Mouse (Mus musculus): ENCODE results near the gene Adal. TPM values are rescaled to one million over a fixed set of nuclear protein-coding genes. Genes with fewer than 3 reads are reported as not detected.

Gene Adal
- polyA plus RNA-seq, 1 experiment from 2014 or later, result 10.4 TPM

- no peak for DNase-seq
- no peak for ATAC-seq (ENCODE audit: low read depth)
- Histone ChIP-seq H3K36me3 (peaks cover 72% of the 10 kb centered on the region), H3K4me2 (no peak overlapping the region), H3K27me3 (no peaks in the 10 kb centered on the region), H3K27ac (no peak overlapping the region), H3K9ac (no peak overlapping the region), H3K4me3 (replicated peaks) (no peak overlapping the region), H3K4me1 (replicated peaks) (no peaks in the 10 kb centered on the region), H3K9me3 (replicated peaks) (no peaks in the 10 kb centered on the region)
- WGBS (ENCODE audit: insufficient replicate concordance), result 89% methylated on average over 5 of the region's 5 CpGs
These were observed 43.2 kb downstream of the Adal start for GRCm38 (mm10) chr2:121183431-121183830.

DNA sequence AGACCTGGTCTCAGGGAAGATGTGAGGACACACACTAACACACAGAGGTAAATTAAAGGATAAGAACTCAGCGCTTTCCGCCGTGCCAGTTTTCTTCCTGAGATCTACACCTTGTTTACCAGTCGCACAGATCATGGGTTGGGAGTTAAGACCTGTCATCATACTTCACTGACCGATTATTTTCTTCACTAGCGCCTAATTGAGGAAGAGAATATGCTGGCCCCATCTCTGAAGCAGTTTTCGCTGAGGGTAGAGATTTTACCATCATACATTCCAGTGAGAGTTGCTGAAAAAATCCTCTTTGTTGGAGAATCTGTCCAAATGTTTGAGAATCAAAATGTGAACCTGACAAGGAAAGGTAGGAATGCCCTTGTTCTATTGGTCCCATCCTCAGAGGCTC is 43.9 kb downstream of the Adal start:
- no peaks in the 10 kb centered on the region for H3K9me3 ChIP-seq (replicated peaks)
- H3K27ac ChIP-seq, result no peak overlapping the region
- H3K27me3 ChIP-seq, result no peaks in the 10 kb centered on the region
- WGBS (ENCODE audit: insufficient replicate concordance), result 89% methylated on average over 7 of the region's 7 CpGs
- DNase-seq (no peak), ATAC-seq (ENCODE audit: low read depth) (no peak)
- peaks cover 72% of the 10 kb centered on the region for H3K36me3 ChIP-seq
- no peaks in the 10 kb centered on the region for H3K4me1 ChIP-seq (replicated peaks)
- no peak overlapping the region for H3K9ac ChIP-seq
- no peak overlapping the region for H3K4me2 ChIP-seq
- H3K4me3 ChIP-seq (replicated peaks), result no peak overlapping the region

- Histone ChIP-seq H3K4me1 (replicated peaks) (no peaks in the 10 kb centered on the region), H3K9ac (no peak overlapping the region), H3K27ac (no peak overlapping the region), H3K36me3 (peaks cover 87% of the 10 kb centered on the region), H3K9me3 (replicated peaks) (no peaks in the 10 kb centered on the region), H3K4me2 (no peak overlapping the region), H3K27me3 (no peaks in the 10 kb centered on the region), H3K4me3 (replicated peaks) (no peak overlapping the region)
- DNase-seq (no peak), ATAC-seq (ENCODE audit: low read depth) (no peak)
- WGBS (ENCODE audit: insufficient replicate concordance), result 80% methylated on average over 1 of the region's 1 CpGs
These were observed 48.3 kb downstream of the Adal start for GRCm38 (mm10) chr2:121188530-121188929.

- peaks cover 98% of the 10 kb centered on the region for H3K36me3 ChIP-seq
- WGBS (ENCODE audit: insufficient replicate concordance), result 85% methylated on average over 9 of the region's 9 CpGs
- no peak for ATAC-seq (ENCODE audit: low read depth)
These were observed 55.2 kb downstream of the Adal start for GRCm38 (mm10) chr2:121195466-121195865.

GRCm38 (mm10) chr2:121204276-121204675 is 64.0 kb downstream of the Adal start:
- H3K9ac ChIP-seq, result no peak overlapping the region
- H3K4me1 ChIP-seq (replicated peaks), result peaks cover 9% of the 10 kb centered on the region
- H3K9me3 ChIP-seq (replicated peaks), result no peaks in the 10 kb centered on the region
- ATAC-seq (ENCODE audit: low read depth), result no peak
- no peak overlapping the region for H3K27ac ChIP-seq
- DNase-seq, result no peak
- no peak overlapping the region for H3K4me3 ChIP-seq (replicated peaks)
- peaks cover 92% of the 10 kb centered on the region for H3K36me3 ChIP-seq
- no peak overlapping the region for H3K4me2 ChIP-seq
- 90% methylated on average over 17 of the region's 17 CpGs for WGBS (ENCODE audit: insufficient replicate concordance)
- no peaks in the 10 kb centered on the region for H3K27me3 ChIP-seq

More at GRCm38 (mm10) chr2:121195466-121195865, 55.2 kb downstream of the Adal start:
- Histone ChIP-seq H3K9ac (no peak overlapping the region), H3K9me3 (replicated peaks) (no peaks in the 10 kb centered on the region), H3K27ac (no peak overlapping the region), H3K4me3 (replicated peaks) (no peak overlapping the region), H3K4me2 (no peak overlapping the region), H3K27me3 (no peaks in the 10 kb centered on the region), H3K4me1 (replicated peaks) (no peaks in the 10 kb centered on the region)
- no peak for DNase-seq

Other genes with a start within 250 kb of the Adal start
- gene Ubr1, start 169.7 kb upstream of the Adal start, polyA plus RNA-seq (2015; fragmentation: Nextera tagmentation; extraction: Ambion mirVana), result 14.1 and 16.8 TPM in 2 replicates
- gene Tmem62, start 163.4 kb upstream of the Adal start, polyA plus RNA-seq (2015; fragmentation: Nextera tagmentation; extraction: Ambion mirVana), result 1.9 and 2.3 TPM in 2 replicates
- 43.5 and 48.3 TPM in 2 replicates for gene Ccndbp1, start 132.0 kb upstream of the Adal start, polyA plus RNA-seq (2015; fragmentation: Nextera tagmentation; extraction: Ambion mirVana)
- gene Epb42, start 103.4 kb upstream of the Adal start, polyA plus RNA-seq (2015; fragmentation: Nextera tagmentation; extraction: Ambion mirVana), result 136 and 159 TPM in 2 replicates
- gene Tgm5, start 54.6 kb upstream of the Adal start, polyA plus RNA-seq (2015; fragmentation: Nextera tagmentation; extraction: Ambion mirVana), result not detected in 2 replicates
- gene Tgm7, start 30.6 kb upstream of the Adal start, polyA plus RNA-seq (2015; fragmentation: Nextera tagmentation; extraction: Ambion mirVana), result not detected in 2 replicates
- gene Lcmt2, start 225 bp downstream of the Adal start, polyA plus RNA-seq (2015; fragmentation: Nextera tagmentation; extraction: Ambion mirVana), result 10.5 and 12.8 TPM in 2 replicates
- 23.0 and 27.9 TPM in 2 replicates for gene Tubgcp4, start 30.2 kb downstream of the Adal start, polyA plus RNA-seq (2015; fragmentation: Nextera tagmentation; extraction: Ambion mirVana)
- gene Zscan29, start 30.7 kb downstream of the Adal start, polyA plus RNA-seq (2015; fragmentation: Nextera tagmentation; extraction: Ambion mirVana), result 3.3 and 4.0 TPM in 2 replicates
- 15.5 and 18.7 TPM in 2 replicates for gene Trp53bp1, start 131.0 kb downstream of the Adal start, polyA plus RNA-seq (2015; fragmentation: Nextera tagmentation; extraction: Ambion mirVana)
- 0.14 and 0.20 TPM in 2 replicates for gene Map1a, start 149.2 kb downstream of the Adal start, polyA plus RNA-seq (2015; fragmentation: Nextera tagmentation; extraction: Ambion mirVana)
- 6.1 and 7.9 TPM in 2 replicates for gene Ppip5k1, start 215.0 kb downstream of the Adal start, polyA plus RNA-seq (2015; fragmentation: Nextera tagmentation; extraction: Ambion mirVana)
- gene Ckmt1, start 217.3 kb downstream of the Adal start, polyA plus RNA-seq (2015; fragmentation: Nextera tagmentation; extraction: Ambion mirVana), result 0.20 and 0.36 TPM in 2 replicates
- gene Strc, start 246.7 kb downstream of the Adal start, polyA plus RNA-seq (2015; fragmentation: Nextera tagmentation; extraction: Ambion mirVana), result not detected in 2 replicates

Measured in liver, embryonic 13.5 days (tissue).